Mouse (Mus musculus) embryonic facial prominence, embryonic 12.5 days (tissue): ENCODE measurements at regions not wholly inside any gene's neighbourhood (a gene's known extent, or its start where the extent isn't known, plus 50 kb on each side); places are given as distances from the start of the nearest gene placed in this dataset.

Source experiments
- ATAC-seq: fragments of 200-750 bp; cut with Nextera tagmentation; 2 replicates; pipeline ENCODE4 v1.8.0; 2017; ENCODE audit not compliant: insufficient number of reproducible peaks, insufficient read depth, low FRiP score, low TSS enrichment
- H3K27ac ChIP-seq: fragments of 300-500 bp; sonication (generic); 2 replicates; pipeline ENCODE4 v1.5.1; 2016; ENCODE audit warnings: mild to moderate bottlenecking
- H3K27me3 ChIP-seq: fragments of 300-500 bp; sonication (generic); 2 replicates; pipeline ENCODE4 v1.6.1; 2016; ENCODE audit warnings: mild to moderate bottlenecking, moderate library complexity
- H3K36me3 ChIP-seq: fragments of 300-500 bp; sonication (generic); 2 replicates; pipeline ENCODE4 v1.6.1; 2016; ENCODE audit warnings: mild to moderate bottlenecking
- H3K4me1 ChIP-seq: fragments of 300-500 bp; sonication (generic); 2 replicates; pipeline ENCODE4 v1.6.1; 2016
- H3K4me2 ChIP-seq: fragments of 300-500 bp; sonication (generic); replicated peaks from 2 replicates; pipeline ENCODE4 v1.6.1; 2016; ENCODE audit warnings: mild to moderate bottlenecking, moderate library complexity
- H3K4me3 ChIP-seq: fragments of 300-500 bp; sonication (generic); 2 replicates; pipeline ENCODE4 v1.5.1; 2016; ENCODE audit warnings: mild to moderate bottlenecking
- H3K9ac ChIP-seq: fragments of 300-500 bp; sonication (generic); 2 replicates; pipeline ENCODE4 v1.6.1; 2016; ENCODE audit warnings: mild to moderate bottlenecking, moderate library complexity
- H3K9me3 ChIP-seq: fragments of 300-500 bp; sonication (generic); 2 replicates; pipeline ENCODE4 v1.6.1; 2016; ENCODE audit warnings: mild to moderate bottlenecking, moderate library complexity
- WGBS: fragments of 180-500 bp; shearing (Covaris S2); methylation state at CpG from one replicate; pipeline ENCODE4 v1.1.7; 2016; 5-methylcytosine and 5-hydroxymethylcytosine counted together

- no peak for ATAC-seq
- H3K36me3 ChIP-seq, result no peaks in the 10 kb centered on the region
- no peaks in the 10 kb centered on the region for H3K4me1 ChIP-seq
- H3K9me3 ChIP-seq, result 0 out of 2 replicates have a peak, but pooled peaks cover 3% of the 10 kb centered on the region
- no peaks in the 10 kb centered on the region for H3K27me3 ChIP-seq
- H3K4me2 ChIP-seq, result no peak overlapping the region
- no peak overlapping the region for H3K9ac ChIP-seq
- 28% methylated on average over 5 of the region's 5 CpGs for WGBS
- no peak overlapping the region for H3K27ac ChIP-seq
- no peak overlapping the region for H3K4me3 ChIP-seq
Measured at GRCm38 (mm10) chr7:145135971-145136370, 71.9 kb downstream of the 1810010D01Rik start.

GRCm38 (mm10) chr7:145132506-145132905 lies 75.4 kb downstream of the 1810010D01Rik start:
- Histone ChIP-seq H3K4me1 (no peaks in the 10 kb centered on the region), H3K4me2 (no peak overlapping the region), H3K9me3 (no peaks in the 10 kb centered on the region), H3K4me3 (no peak overlapping the region), H3K27me3 (no peaks in the 10 kb centered on the region), H3K9ac (no peak overlapping the region), H3K36me3 (no peaks in the 10 kb centered on the region), H3K27ac (no peak overlapping the region)
- 90% methylated on average over 5 of the region's 5 CpGs for WGBS
- no peak for ATAC-seq

GRCm38 (mm10) chr7:145131438-145132159 lies 76.3 kb downstream of the 1810010D01Rik start:
- 79% methylated on average over 8 of the region's 8 CpGs for WGBS
- Histone ChIP-seq H3K4me2 (no peak overlapping the region), H3K4me1 (0 out of 2 replicates have a peak, but pooled peaks cover 7% of the 10 kb centered on the region), H3K4me3 (no peak overlapping the region), H3K9ac (no peak overlapping the region), H3K27ac (no peak overlapping the region), H3K36me3 (no peaks in the 10 kb centered on the region), H3K27me3 (no peaks in the 10 kb centered on the region), H3K9me3 (no peaks in the 10 kb centered on the region)
- no peak for ATAC-seq

- H3K9ac ChIP-seq, result no peak overlapping the region
- H3K36me3 ChIP-seq, result no peaks in the 10 kb centered on the region
- H3K4me1 ChIP-seq, result 0 out of 2 replicates have a peak, but pooled peaks cover 7% of the 10 kb centered on the region
- H3K9me3 ChIP-seq, result no peaks in the 10 kb centered on the region
- 17% methylated on average over 4 of the region's 4 CpGs for WGBS
- ATAC-seq, result no peak
- H3K27ac ChIP-seq, result no peak overlapping the region
- H3K4me2 ChIP-seq, result no peak overlapping the region
- no peak overlapping the region for H3K4me3 ChIP-seq
- H3K27me3 ChIP-seq, result no peaks in the 10 kb centered on the region
Measured at GRCm38 (mm10) chr7:145129971-145130370, 77.9 kb downstream of the 1810010D01Rik start.

- Histone ChIP-seq H3K4me3 (no peak overlapping the region), H3K36me3 (no peaks in the 10 kb centered on the region), H3K9me3 (no peaks in the 10 kb centered on the region), H3K27me3 (no peaks in the 10 kb centered on the region), H3K27ac (no peak overlapping the region), H3K4me2 (no peak overlapping the region), H3K4me1 (0 out of 2 replicates have a peak, but pooled peaks cover 7% of the 10 kb centered on the region), H3K9ac (no peak overlapping the region)
- 10% methylated on average over 8 of the region's 8 CpGs for WGBS
- no peak for ATAC-seq
Measured at GRCm38 (mm10) chr7:145127661-145128060, 80.3 kb downstream of the 1810010D01Rik start.

GRCm38 (mm10) chr7:145127180-145127579 lies 80.7 kb downstream of the 1810010D01Rik start:
- H3K4me1 ChIP-seq, result 0 out of 2 replicates have a peak, but pooled peaks cover 7% of the 10 kb centered on the region
- no peaks in the 10 kb centered on the region for H3K27me3 ChIP-seq
- H3K9me3 ChIP-seq, result no peaks in the 10 kb centered on the region
- H3K4me2 ChIP-seq, result no peak overlapping the region
- H3K27ac ChIP-seq, result no peak overlapping the region
- no peak for ATAC-seq
- H3K4me3 ChIP-seq, result no peak overlapping the region
- no peaks in the 10 kb centered on the region for H3K36me3 ChIP-seq
- WGBS, result 17% methylated on average over 4 of the region's 4 CpGs
- no peak overlapping the region for H3K9ac ChIP-seq

- H3K4me1 ChIP-seq, result 0 out of 2 replicates have a peak, but pooled peaks cover 14% of the 10 kb centered on the region
- H3K9ac ChIP-seq, result no peak overlapping the region
- H3K27me3 ChIP-seq, result no peaks in the 10 kb centered on the region
- no peak overlapping the region for H3K4me2 ChIP-seq
- no peaks in the 10 kb centered on the region for H3K9me3 ChIP-seq
- no peak for ATAC-seq
- H3K36me3 ChIP-seq, result no peaks in the 10 kb centered on the region
- H3K4me3 ChIP-seq, result no peak overlapping the region
- 90% methylated on average over 2 of the region's 2 CpGs for WGBS
- no peak overlapping the region for H3K27ac ChIP-seq
Measured at GRCm38 (mm10) chr7:145123996-145124601, 83.8 kb downstream of the 1810010D01Rik start.

- H3K36me3 ChIP-seq, result no peaks in the 10 kb centered on the region
- H3K9ac ChIP-seq, result no peak overlapping the region
- no peak overlapping the region for H3K27ac ChIP-seq
- 90% methylated on average over 2 of the region's 2 CpGs for WGBS
- ATAC-seq, result no peak
- no peaks in the 10 kb centered on the region for H3K27me3 ChIP-seq
- no peak overlapping the region for H3K4me3 ChIP-seq
- H3K4me1 ChIP-seq, result 0 out of 2 replicates have a peak, but pooled peaks cover 14% of the 10 kb centered on the region
- no peak overlapping the region for H3K4me2 ChIP-seq
- H3K9me3 ChIP-seq, result no peaks in the 10 kb centered on the region
Measured at GRCm38 (mm10) chr7:145122471-145122870, 85.4 kb downstream of the 1810010D01Rik start.

- Histone ChIP-seq H3K9ac (no peak overlapping the region), H3K36me3 (no peaks in the 10 kb centered on the region), H3K4me1 (0 out of 2 replicates have a peak, but pooled peaks cover 7% of the 10 kb centered on the region), H3K4me2 (no peak overlapping the region), H3K27me3 (no peaks in the 10 kb centered on the region), H3K9me3 (no peaks in the 10 kb centered on the region), H3K27ac (no peak overlapping the region), H3K4me3 (no peak overlapping the region)
- no peak for ATAC-seq
- 63% methylated on average over 4 of the region's 4 CpGs for WGBS
Measured at GRCm38 (mm10) chr7:145118406-145118805, 89.5 kb downstream of the 1810010D01Rik start.

- Histone ChIP-seq H3K27me3 (no peaks in the 10 kb centered on the region), H3K4me3 (no peak overlapping the region), H3K36me3 (no peaks in the 10 kb centered on the region), H3K9me3 (no peaks in the 10 kb centered on the region), H3K4me2 (no peak overlapping the region), H3K4me1 (peaks cover 18% of the 10 kb centered on the region), H3K27ac (no peak overlapping the region), H3K9ac (no peak overlapping the region)
- no peak for ATAC-seq
- 71% methylated on average over 2 of the region's 2 CpGs for WGBS
Measured at GRCm38 (mm10) chr7:145114660-145115059, 93.3 kb downstream of the 1810010D01Rik start.

- Histone ChIP-seq H3K9ac (no peak overlapping the region), H3K9me3 (no peaks in the 10 kb centered on the region), H3K27ac (no peak overlapping the region), H3K36me3 (no peaks in the 10 kb centered on the region), H3K4me2 (no peak overlapping the region), H3K4me3 (no peak overlapping the region), H3K4me1 (peaks cover 18% of the 10 kb centered on the region), H3K27me3 (no peaks in the 10 kb centered on the region)
- 48% methylated on average over 2 of the region's 2 CpGs for WGBS
- ATAC-seq, result no peak
Measured at GRCm38 (mm10) chr7:145114145-145114544, 93.8 kb downstream of the 1810010D01Rik start.

- Histone ChIP-seq H3K9me3 (no peaks in the 10 kb centered on the region), H3K36me3 (no peaks in the 10 kb centered on the region), H3K27ac (no peak overlapping the region), H3K9ac (no peak overlapping the region), H3K4me1 (peaks cover 18% of the 10 kb centered on the region), H3K27me3 (no peaks in the 10 kb centered on the region), H3K4me2 (no peak overlapping the region), H3K4me3 (no peak overlapping the region)
- 84% methylated on average over 7 of the region's 7 CpGs for WGBS
- ATAC-seq, result no peak
Measured at GRCm38 (mm10) chr7:145112887-145113531, 94.9 kb downstream of the 1810010D01Rik start.
